Mouse (Mus musculus) liver, embryonic 11.5 days (tissue): ENCODE measurements at regions not wholly inside any gene's neighbourhood (a gene's known extent, or its start where the extent isn't known, plus 50 kb on each side); places are given as distances from the start of the nearest gene placed in this dataset.

ENCODE experiments used
- ATAC-seq: fragments of 200-750 bp; cut with Nextera tagmentation; replicated peaks from 2 replicates; pipeline ENCODE4 v1.8.0; 2017; ENCODE audit warnings: moderate number of reproducible peaks, mild to moderate bottlenecking, moderate TSS enrichment, moderate library complexity; ENCODE audit not compliant: low FRiP score
- DNase-seq: peaks from one replicate; pipeline ENCODE4 v3.0.0-alpha.2; 2017; ENCODE audit warnings: low spot score
- H3K27ac ChIP-seq: fragments of 300-500 bp; sonication (generic); 2 replicates; pipeline ENCODE4 v1.5.1; 2014; ENCODE audit warnings: mild to moderate bottlenecking, low read depth, low read length, control low read depth
- H3K27me3 ChIP-seq: fragments of 300-500 bp; sonication (generic); replicated peaks from 2 replicates; pipeline ENCODE4 v1.6.1; 2014; ENCODE audit warnings: low read length, mixed read lengths; ENCODE audit not compliant: control insufficient read depth, insufficient read depth
- H3K36me3 ChIP-seq: fragments of 300-500 bp; sonication (generic); 2 replicates; pipeline ENCODE4 v1.6.1; 2014; ENCODE audit warnings: mild to moderate bottlenecking, low read length, moderate library complexity, mixed read lengths; ENCODE audit not compliant: control insufficient read depth, insufficient read depth
- H3K4me1 ChIP-seq: fragments of 300-500 bp; sonication (generic); replicated peaks from 2 replicates; pipeline ENCODE4 v1.6.1; 2014; ENCODE audit warnings: low read length, mixed read lengths; ENCODE audit not compliant: control insufficient read depth, insufficient read depth
- H3K4me2 ChIP-seq: fragments of 300-500 bp; sonication (generic); 2 replicates; pipeline ENCODE4 v1.6.1; 2014; ENCODE audit warnings: mild to moderate bottlenecking, control low read depth, moderate library complexity
- H3K4me3 ChIP-seq: fragments of 300-500 bp; sonication (generic); 2 replicates; pipeline ENCODE4 v1.5.1; 2014; ENCODE audit warnings: low read depth, low read length, control low read depth
- H3K9ac ChIP-seq: fragments of 300-500 bp; sonication (generic); 2 replicates; pipeline ENCODE4 v1.6.1; 2014; ENCODE audit warnings: low read depth, low read length, control low read depth
- H3K9me3 ChIP-seq: fragments of 300-500 bp; sonication (generic); 2 replicates; pipeline ENCODE4 v1.6.1; 2016; ENCODE audit warnings: low read length, inconsistent platforms, mixed read lengths; ENCODE audit not compliant: control insufficient read depth
- WGBS: fragments of 180-500 bp; shearing (Covaris S2); extraction: QIAGEN DNeasy Blood & Tissue Kit; methylation state at CpG from one replicate; pipeline ENCODE4 v1.1.7; 2014; 5-methylcytosine and 5-hydroxymethylcytosine counted together

DNA sequence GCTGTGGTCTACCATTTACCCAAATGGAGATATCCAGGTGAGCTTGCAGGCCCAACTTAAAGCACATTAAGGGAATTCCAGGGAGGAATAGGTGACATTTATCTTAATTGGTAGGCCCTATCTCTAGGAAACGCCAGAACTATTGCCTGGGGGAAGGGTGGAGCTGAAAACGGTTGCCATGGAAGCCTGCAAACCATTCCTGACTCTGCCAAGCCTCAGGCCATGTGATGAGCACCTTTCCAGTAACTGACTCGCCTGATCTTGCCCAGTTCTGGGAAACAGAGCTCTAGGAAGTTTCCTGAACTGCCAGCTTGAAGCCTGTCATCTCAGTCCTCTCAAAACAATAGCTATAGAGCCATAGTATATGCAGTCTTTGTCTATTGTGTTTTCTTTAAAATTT is 297.0 kb downstream of the Slitrk5 start:
- Histone ChIP-seq H3K4me2 (no peak overlapping the region), H3K27me3 (no peaks in the 10 kb centered on the region), H3K9me3 (no peaks in the 10 kb centered on the region), H3K36me3 (no peaks in the 10 kb centered on the region), H3K27ac (no peak overlapping the region), H3K4me1 (no peaks in the 10 kb centered on the region), H3K9ac (no peak overlapping the region), H3K4me3 (no peak overlapping the region)
- ATAC-seq (no peak), DNase-seq (no peak)
- 20% methylated on average over 3 of the region's 3 CpGs for WGBS

DNA sequence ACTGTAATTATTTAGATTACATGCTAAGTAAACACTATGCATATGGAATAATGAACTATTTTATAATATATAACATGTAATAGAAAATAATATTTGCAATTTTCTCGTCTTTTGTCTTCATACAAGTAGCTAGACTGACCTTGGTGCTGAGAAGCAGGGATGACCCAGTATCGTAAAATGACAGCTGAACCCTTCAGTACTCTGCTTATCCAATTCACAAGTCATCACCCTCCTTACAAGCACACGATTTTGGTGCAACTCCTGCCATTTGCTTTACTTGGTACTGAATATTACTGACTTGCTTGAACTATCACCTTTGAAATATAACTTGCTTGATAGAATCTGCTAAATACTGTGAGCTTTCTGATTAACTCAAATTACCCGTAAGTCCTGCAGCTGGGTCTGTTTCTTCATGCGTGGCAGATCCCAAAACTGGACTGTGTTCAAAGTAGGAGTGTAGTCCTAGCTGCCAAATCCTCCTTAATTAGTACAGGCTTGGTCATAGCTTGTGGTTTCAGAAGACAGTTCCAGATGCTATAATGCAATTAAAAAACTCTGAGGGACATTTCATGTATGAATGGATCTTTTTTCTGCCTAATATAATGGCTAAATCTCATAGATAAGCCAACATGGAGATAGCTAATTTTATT is 321.0 kb downstream of the Slitrk5 start:
- no peak overlapping the region for H3K4me2 ChIP-seq
- WGBS = 81% methylated on average over 5 of the region's 5 CpGs
- H3K9me3 ChIP-seq = no peaks in the 10 kb centered on the region
- H3K36me3 ChIP-seq = no peaks in the 10 kb centered on the region
- no peak for ATAC-seq
- no peaks in the 10 kb centered on the region for H3K4me1 ChIP-seq
- no peak overlapping the region for H3K4me3 ChIP-seq
- H3K9ac ChIP-seq = no peak overlapping the region
- no peak overlapping the region for H3K27ac ChIP-seq
- no peak for DNase-seq
- H3K27me3 ChIP-seq = no peaks in the 10 kb centered on the region

DNA sequence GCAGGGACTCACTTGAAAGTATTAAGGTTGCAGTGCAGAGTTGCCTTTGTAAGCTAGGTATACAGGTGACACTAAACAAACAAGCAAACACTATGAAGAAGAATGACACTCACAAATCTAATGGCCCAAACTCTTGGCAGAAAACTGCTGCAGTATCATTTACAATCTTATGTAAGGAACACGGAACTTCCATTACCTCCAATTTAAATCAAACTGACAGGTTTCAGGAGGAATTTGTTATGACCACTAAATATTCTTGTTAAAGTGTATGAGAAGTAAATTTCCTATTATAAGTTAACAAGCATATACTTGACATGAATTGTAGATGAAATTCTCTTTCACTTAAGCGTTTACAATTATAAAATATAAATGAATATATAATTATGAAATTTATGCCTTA is 327.2 kb downstream of the Slitrk5 start:
- Histone ChIP-seq H3K4me2 (no peak overlapping the region), H3K4me3 (no peak overlapping the region), H3K9ac (no peak overlapping the region), H3K9me3 (no peaks in the 10 kb centered on the region), H3K4me1 (no peaks in the 10 kb centered on the region), H3K27ac (no peak overlapping the region), H3K36me3 (no peaks in the 10 kb centered on the region), H3K27me3 (no peaks in the 10 kb centered on the region)
- DNase-seq (no peak), ATAC-seq (no peak)
- WGBS = 84% methylated on average over 2 of the region's 2 CpGs

DNA sequence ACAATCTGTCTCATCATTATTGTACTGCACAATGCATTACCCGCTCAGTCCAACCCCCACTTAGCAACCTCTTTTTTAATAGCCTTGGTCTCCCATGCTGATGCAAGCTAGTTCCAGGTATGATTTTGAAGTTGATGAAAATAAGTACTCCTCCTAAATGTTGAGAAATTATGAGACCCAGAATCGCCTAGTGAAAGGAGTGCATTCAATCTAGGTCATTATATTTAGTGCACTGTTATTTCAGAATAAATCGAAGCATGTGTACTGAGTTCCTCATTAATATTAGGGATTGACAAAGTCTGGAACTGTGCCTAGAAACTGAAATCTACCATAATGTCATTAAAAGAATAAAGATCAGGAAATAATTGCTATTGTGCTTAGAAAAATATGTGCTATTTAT is 328.0 kb downstream of the Slitrk5 start:
- H3K9me3 ChIP-seq = no peaks in the 10 kb centered on the region
- no peaks in the 10 kb centered on the region for H3K36me3 ChIP-seq
- H3K4me2 ChIP-seq = no peak overlapping the region
- H3K27me3 ChIP-seq = no peaks in the 10 kb centered on the region
- ATAC-seq (no peak), DNase-seq (no peak)
- no peaks in the 10 kb centered on the region for H3K4me1 ChIP-seq
- H3K4me3 ChIP-seq = no peak overlapping the region
- no peak overlapping the region for H3K9ac ChIP-seq
- H3K27ac ChIP-seq = no peak overlapping the region
- 81% methylated on average over 3 of the region's 3 CpGs for WGBS

DNA sequence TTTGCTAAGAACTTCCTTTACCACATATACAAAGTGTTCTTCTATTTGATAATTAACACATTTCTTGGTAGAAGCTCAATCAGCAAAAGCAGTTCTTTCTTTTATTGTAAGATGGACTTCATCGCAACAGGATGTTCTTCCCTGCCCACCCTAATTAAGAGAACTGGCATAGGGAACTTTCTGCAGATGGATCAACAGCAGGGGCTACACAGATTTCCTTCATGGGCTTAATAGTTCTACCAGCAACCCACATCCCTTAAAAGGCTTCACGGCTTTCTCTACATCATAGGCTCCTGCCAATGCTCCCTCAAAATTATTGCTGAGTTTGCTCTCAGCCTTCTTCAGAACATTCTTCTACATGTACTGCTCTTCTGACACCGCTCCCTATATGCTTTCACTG is 333.8 kb downstream of the Slitrk5 start:
- WGBS = 81% methylated on average over 3 of the region's 3 CpGs
- DNase-seq (no peak), ATAC-seq (no peak)
- Histone ChIP-seq H3K36me3 (no peaks in the 10 kb centered on the region), H3K27ac (no peak overlapping the region), H3K27me3 (no peaks in the 10 kb centered on the region), H3K4me3 (no peak overlapping the region), H3K9ac (no peak overlapping the region), H3K9me3 (no peaks in the 10 kb centered on the region), H3K4me1 (no peaks in the 10 kb centered on the region), H3K4me2 (no peak overlapping the region)

DNA sequence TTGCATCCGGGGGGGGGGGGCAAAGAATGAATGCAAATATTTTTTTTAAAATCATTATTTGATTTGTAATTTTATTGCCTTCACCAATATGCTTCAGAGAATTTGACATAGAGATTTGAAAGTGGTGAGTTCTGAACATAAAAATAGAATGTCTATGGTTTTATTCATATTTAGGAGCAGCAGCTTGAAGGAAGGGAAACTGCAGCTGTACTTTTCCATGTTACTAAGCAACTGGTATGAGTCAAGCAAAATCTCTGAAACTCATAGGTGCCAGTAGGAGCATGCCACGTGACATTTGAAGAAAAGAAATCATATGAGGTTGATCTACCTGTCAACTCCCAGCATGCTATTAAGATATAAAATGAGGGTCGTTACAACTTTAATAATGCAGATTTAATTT is 354.4 kb downstream of the Slitrk5 start:
- Histone ChIP-seq H3K4me1 (no peaks in the 10 kb centered on the region), H3K9me3 (no peaks in the 10 kb centered on the region), H3K9ac (no peak overlapping the region), H3K27me3 (no peaks in the 10 kb centered on the region), H3K27ac (no peak overlapping the region), H3K4me3 (no peak overlapping the region), H3K4me2 (no peak overlapping the region), H3K36me3 (no peaks in the 10 kb centered on the region)
- 73% methylated on average over 3 of the region's 3 CpGs for WGBS
- no peak for DNase-seq
- no peak for ATAC-seq

DNA sequence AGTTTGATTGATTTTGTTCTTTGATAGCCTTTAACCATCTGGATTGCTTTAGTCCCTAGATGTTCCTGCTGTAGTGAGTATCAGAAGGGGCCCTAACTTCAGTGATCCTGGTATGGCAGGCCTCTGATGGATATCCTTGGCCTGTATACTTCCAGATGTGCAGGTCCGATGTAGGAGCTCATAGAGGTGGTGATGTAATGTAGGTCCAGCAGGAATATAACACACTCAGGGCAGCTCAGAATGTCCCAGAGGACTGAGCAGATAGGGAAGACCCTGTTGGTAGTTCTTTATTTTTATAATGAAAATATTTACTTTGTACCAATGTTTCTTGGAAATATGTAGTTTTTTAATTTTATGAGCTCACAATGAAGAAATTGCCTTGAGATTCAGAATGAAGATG is 400.2 kb downstream of the Slitrk5 start:
- no peaks in the 10 kb centered on the region for H3K27me3 ChIP-seq

More for the DNA sequence above, 400.2 kb downstream of the Slitrk5 start:
- Histone ChIP-seq H3K27ac (no peak overlapping the region), H3K4me3 (no peak overlapping the region), H3K9me3 (no peaks in the 10 kb centered on the region), H3K4me1 (no peaks in the 10 kb centered on the region), H3K9ac (no peak overlapping the region), H3K36me3 (no peaks in the 10 kb centered on the region), H3K4me2 (no peak overlapping the region)
- DNase-seq = no peak
- ATAC-seq = 0 out of 2 replicates have a peak, but pooled peaks have one; percentile 34
- WGBS = 80% methylated on average over 1 of the region's 1 CpGs
